Comparison of ENCODE assay signal across 24 mouse cellular contexts in genomic region chr11:4141505-4141904, GRCm38 (mm10).
"Had no signal": no experiment of that assay in that cellular context is flagged by ENCODE, and none has a peak within 500 bp of the region (broad histone marks: within the 10 kb centered on the region; RNA-seq: fewer than 3 reads in every experiment).

No protein-coding gene starts in this region.

- H3K4me2 ChIP-seq: forebrain, embryonic 15.5 days; heart, embryonic 11.5 days; heart, embryonic 13.5 days; heart, embryonic 15.5 days; hindbrain, embryonic 13.5 days; hindbrain, embryonic 15.5 days; kidney, embryonic 15.5 days had no signal

- H3K9me3 ChIP-seq: forebrain, embryonic 15.5 days; heart, embryonic 13.5 days; heart, embryonic 15.5 days; hindbrain, embryonic 13.5 days; hindbrain, embryonic 15.5 days; kidney, embryonic 15.5 days had no signal

- H3K27me3 ChIP-seq: forebrain, embryonic 15.5 days; heart, embryonic 13.5 days; heart, embryonic 15.5 days; hindbrain, embryonic 13.5 days; hindbrain, embryonic 15.5 days; kidney, embryonic 15.5 days had no signal

- ATAC-seq: forebrain, embryonic 15.5 days; forebrain, postnatal 0 days; hindbrain, postnatal 0 days; intestine, embryonic 16.5 days had no signal

- H3K27ac ChIP-seq: forebrain, embryonic 15.5 days; heart, adult 2 months; heart, embryonic 13.5 days; heart, embryonic 15.5 days; hindbrain, embryonic 13.5 days; hindbrain, embryonic 15.5 days; hindbrain, postnatal 0 days; kidney, embryonic 15.5 days; kidney, postnatal 0 days had no signal

- H3K4me3 ChIP-seq: forebrain, embryonic 15.5 days; heart, adult 2 months; heart, embryonic 13.5 days; heart, embryonic 15.5 days; hindbrain, embryonic 13.5 days; hindbrain, embryonic 15.5 days; kidney, embryonic 15.5 days had no signal

- H3K9ac ChIP-seq: forebrain, embryonic 15.5 days; forebrain, postnatal 0 days; heart, embryonic 13.5 days; heart, embryonic 15.5 days; hindbrain, embryonic 13.5 days; hindbrain, embryonic 15.5 days; kidney, embryonic 15.5 days had no signal

- DNase-seq: forebrain, postnatal 0 days; gastrocnemius, postnatal 14 days; gastrocnemius, postnatal 36 days; heart, adult 11 months; heart, adult 2 months; heart, postnatal 14 days; heart, postnatal 36 days; kidney, adult 11 months; kidney, adult 9 months; kidney, postnatal 14 days; kidney, postnatal 36 days; layer of hippocampus, adult 9-11 months; layer of hippocampus, postnatal 36 days; left cerebral cortex, postnatal 4 days had no signal
